Mouse (Mus musculus): ENCODE data around the gene Gm37240. TPM values are rescaled to one million over a fixed set of nuclear protein-coding genes. Genes with fewer than 3 reads are reported as not detected.

The Gm37240 gene
- polyA plus RNA-seq, 1 experiment from 2014 or later = 0.08 TPM

GRCm38 (mm10) chr3:84929171-84929570 lies 958.1 kb downstream of the Gm37240 start:
- H3K27me3 ChIP-seq = no peaks in the 10 kb centered on the region
- no peaks in the 10 kb centered on the region for H3K9me3 ChIP-seq
- no peaks in the 10 kb centered on the region for H3K4me1 ChIP-seq (replicated peaks)
- no peak overlapping the region for H3K4me2 ChIP-seq
- no peak overlapping the region for H3K27ac ChIP-seq
- H3K4me3 ChIP-seq = no peak overlapping the region
- H3K36me3 ChIP-seq = no peaks in the 10 kb centered on the region
- WGBS = 94% methylated on average over 3 of the region's 3 CpGs
- no peak overlapping the region for H3K9ac ChIP-seq
- no peak for ATAC-seq (ENCODE audit: low FRiP score)

- H3K27me3 ChIP-seq = no peaks in the 10 kb centered on the region
- no peak overlapping the region for H3K27ac ChIP-seq
- H3K9me3 ChIP-seq = no peaks in the 10 kb centered on the region
- no peak overlapping the region for H3K4me2 ChIP-seq
- no peak for ATAC-seq (ENCODE audit: low FRiP score)
- H3K4me1 ChIP-seq (replicated peaks) = no peaks in the 10 kb centered on the region
- H3K36me3 ChIP-seq = no peaks in the 10 kb centered on the region
- WGBS = 89% methylated on average over 2 of the region's 2 CpGs
- H3K9ac ChIP-seq = no peak overlapping the region
- no peak overlapping the region for H3K4me3 ChIP-seq
These were observed 959.4 kb downstream of the Gm37240 start for GRCm38 (mm10) chr3:84927901-84928300.

GRCm38 (mm10) chr3:84927168-84927794 lies 960.0 kb downstream of the Gm37240 start:
- Histone ChIP-seq H3K4me3 (no peak overlapping the region), H3K9ac (no peak overlapping the region), H3K4me2 (no peak overlapping the region), H3K4me1 (replicated peaks) (no peaks in the 10 kb centered on the region), H3K9me3 (no peaks in the 10 kb centered on the region), H3K27me3 (no peaks in the 10 kb centered on the region), H3K36me3 (no peaks in the 10 kb centered on the region), H3K27ac (no peak overlapping the region)
- WGBS = 85% methylated on average over 8 of the region's 8 CpGs
- no peak for ATAC-seq (ENCODE audit: low FRiP score)

- Histone ChIP-seq H3K36me3 (no peaks in the 10 kb centered on the region), H3K27me3 (no peaks in the 10 kb centered on the region), H3K9me3 (no peaks in the 10 kb centered on the region), H3K4me1 (replicated peaks) (no peaks in the 10 kb centered on the region), H3K9ac (no peak overlapping the region), H3K27ac (no peak overlapping the region), H3K4me3 (no peak overlapping the region), H3K4me2 (no peak overlapping the region)
- WGBS = 96% methylated on average over 5 of the region's 5 CpGs
- ATAC-seq (ENCODE audit: low FRiP score) = no peak
These were observed 961.2 kb downstream of the Gm37240 start for GRCm38 (mm10) chr3:84926140-84926539.

- 81% methylated on average over 4 of the region's 4 CpGs for WGBS
These were observed 962.1 kb downstream of the Gm37240 start for GRCm38 (mm10) chr3:84925229-84925628.

GRCm38 (mm10) chr3:84923670-84924069 lies 963.6 kb downstream of the Gm37240 start:
- no peak for ATAC-seq (ENCODE audit: low FRiP score)
- no peaks in the 10 kb centered on the region for H3K27me3 ChIP-seq
- H3K4me3 ChIP-seq = no peak overlapping the region
- H3K4me1 ChIP-seq (replicated peaks) = no peaks in the 10 kb centered on the region
- 86% methylated on average over 1 of the region's 1 CpGs for WGBS
- no peak overlapping the region for H3K9ac ChIP-seq
- H3K36me3 ChIP-seq = no peaks in the 10 kb centered on the region
- no peak overlapping the region for H3K4me2 ChIP-seq
- no peak overlapping the region for H3K27ac ChIP-seq
- H3K9me3 ChIP-seq = no peaks in the 10 kb centered on the region

More at GRCm38 (mm10) chr3:84925229-84925628, 962.1 kb downstream of the Gm37240 start:
- Histone ChIP-seq H3K36me3 (no peaks in the 10 kb centered on the region), H3K9ac (no peak overlapping the region), H3K4me1 (replicated peaks) (no peaks in the 10 kb centered on the region), H3K27ac (no peak overlapping the region), H3K4me3 (no peak overlapping the region), H3K4me2 (no peak overlapping the region), H3K9me3 (no peaks in the 10 kb centered on the region), H3K27me3 (no peaks in the 10 kb centered on the region)
- ATAC-seq (ENCODE audit: low FRiP score) = no peak

GRCm38 (mm10) chr3:84923256-84923655 lies 964.1 kb downstream of the Gm37240 start:
- no peak for ATAC-seq (ENCODE audit: low FRiP score)
- WGBS = 85% methylated on average over 1 of the region's 1 CpGs
- Histone ChIP-seq H3K4me3 (no peak overlapping the region), H3K9ac (no peak overlapping the region), H3K4me2 (no peak overlapping the region), H3K4me1 (replicated peaks) (no peaks in the 10 kb centered on the region), H3K27ac (no peak overlapping the region), H3K9me3 (no peaks in the 10 kb centered on the region), H3K27me3 (no peaks in the 10 kb centered on the region), H3K36me3 (no peaks in the 10 kb centered on the region)

- ATAC-seq (ENCODE audit: low FRiP score) = no peak
- H3K36me3 ChIP-seq = no peaks in the 10 kb centered on the region
- no peaks in the 10 kb centered on the region for H3K9me3 ChIP-seq
- H3K4me1 ChIP-seq (replicated peaks) = 0 out of 2 replicates have a peak, but pooled peaks cover 3% of the 10 kb centered on the region
- WGBS = 84% methylated on average over 6 of the region's 6 CpGs
- H3K9ac ChIP-seq = no peak overlapping the region
- no peak overlapping the region for H3K27ac ChIP-seq
- no peaks in the 10 kb centered on the region for H3K27me3 ChIP-seq
- no peak overlapping the region for H3K4me3 ChIP-seq
- no peak overlapping the region for H3K4me2 ChIP-seq
These were observed 965.5 kb downstream of the Gm37240 start for GRCm38 (mm10) chr3:84921704-84922420.

GRCm38 (mm10) chr3:84917903-84918679 lies 969.2 kb downstream of the Gm37240 start:
- Histone ChIP-seq H3K4me2 (no peak overlapping the region), H3K9me3 (no peaks in the 10 kb centered on the region), H3K9ac (no peak overlapping the region), H3K27me3 (no peaks in the 10 kb centered on the region), H3K27ac (no peak overlapping the region), H3K4me3 (no peak overlapping the region), H3K4me1 (replicated peaks) (0 out of 2 replicates have a peak, but pooled peaks cover 3% of the 10 kb centered on the region), H3K36me3 (no peaks in the 10 kb centered on the region)
- ATAC-seq (ENCODE audit: low FRiP score) = no peak
- WGBS = 83% methylated on average over 9 of the region's 9 CpGs

- WGBS = 64% methylated on average over 1 of the region's 1 CpGs
- Histone ChIP-seq H3K36me3 (no peaks in the 10 kb centered on the region), H3K4me1 (replicated peaks) (0 out of 2 replicates have a peak, but pooled peaks cover 3% of the 10 kb centered on the region), H3K9me3 (no peaks in the 10 kb centered on the region), H3K9ac (no peak overlapping the region), H3K4me2 (no peak overlapping the region), H3K4me3 (no peak overlapping the region), H3K27me3 (no peaks in the 10 kb centered on the region), H3K27ac (no peak overlapping the region)
- ATAC-seq (ENCODE audit: low FRiP score) = no peak
These were observed 973.0 kb downstream of the Gm37240 start for GRCm38 (mm10) chr3:84914284-84914683.

- Histone ChIP-seq H3K4me1 (replicated peaks) (0 out of 2 replicates have a peak, but pooled peaks cover 4% of the 10 kb centered on the region), H3K27ac (no peak overlapping the region), H3K36me3 (no peaks in the 10 kb centered on the region), H3K9ac (no peak overlapping the region), H3K4me2 (no peak overlapping the region), H3K9me3 (no peaks in the 10 kb centered on the region), H3K4me3 (no peak overlapping the region), H3K27me3 (no peaks in the 10 kb centered on the region)
- no peak for ATAC-seq (ENCODE audit: low FRiP score)
- WGBS = 34% methylated on average over 1 of the region's 1 CpGs
These were observed 980.8 kb downstream of the Gm37240 start for GRCm38 (mm10) chr3:84906528-84906927.

GRCm38 (mm10) chr3:84897952-84898351 lies 989.4 kb downstream of the Gm37240 start:
- H3K4me2 ChIP-seq = no peak overlapping the region
- H3K4me3 ChIP-seq = no peak overlapping the region
- no peak for ATAC-seq (ENCODE audit: low FRiP score)
- H3K9me3 ChIP-seq = no peaks in the 10 kb centered on the region
- no peaks in the 10 kb centered on the region for H3K4me1 ChIP-seq (replicated peaks)
- H3K27ac ChIP-seq = no peak overlapping the region
- WGBS = 82% methylated on average over 8 of the region's 8 CpGs
- no peaks in the 10 kb centered on the region for H3K36me3 ChIP-seq
- no peaks in the 10 kb centered on the region for H3K27me3 ChIP-seq
- H3K9ac ChIP-seq = no peak overlapping the region
